Mouse (Mus musculus) ES-E14 (cell line): ENCODE data around the gene Icmt.

Experiments used
- CHD2 ChIP-seq: IDR thresholded peaks from 2 replicates; pipeline ENCODE4 v1.6.1; 2014; ENCODE audit warnings: mild to moderate bottlenecking, low read depth, low read length, inconsistent platforms
- HCFC1 ChIP-seq: IDR thresholded peaks from 2 replicates; pipeline ENCODE4 v1.6.1; 2012; ENCODE audit warnings: low read length, inconsistent platforms, borderline replicate concordance; ENCODE audit not compliant: insufficient read depth
- MAFK ChIP-seq: IDR thresholded peaks from 2 replicates; pipeline ENCODE4 v1.6.1; 2014; ENCODE audit warnings: mild to moderate bottlenecking, low read depth, low read length, inconsistent platforms; ENCODE audit not compliant: insufficient read depth
- ZC3H11A ChIP-seq: IDR thresholded peaks from 2 replicates; pipeline ENCODE4 v1.6.1; 2012; ENCODE audit warnings: low read depth, mild to moderate bottlenecking, inconsistent platforms, low read length, borderline replicate concordance
- ZNF384 ChIP-seq: IDR thresholded peaks from 2 replicates; pipeline ENCODE4 v1.6.1; 2012; ENCODE audit warnings: low read depth, low read length, inconsistent platforms

- TF ChIP-seq MAFK = no peak
- TF ChIP-seq ZC3H11A = no peak
- TF ChIP-seq ZNF384 = no peak
- no peak for TF ChIP-seq CHD2
- no peak for TF ChIP-seq HCFC1
These were observed 10.1 kb upstream of the Icmt start for GRCm38 (mm10) chr4:152286887-152287286.
